Mouse (Mus musculus): ENCODE data around the gene Nxf1.

- TF ChIP-seq CTCF (IDR thresholded peaks at IDR 0.05; ENCODE audit: control insufficient read depth, insufficient read depth, insufficient read length) (no peak), CEBPB (IDR thresholded peaks at IDR 0.05; ENCODE audit: low read depth) (no peak), USF1 (IDR thresholded peaks at IDR 0.05; ENCODE audit: low read depth) (no peak), MYOD1 (IDR thresholded peaks at IDR 0.05; ENCODE audit: control insufficient read depth, insufficient read length, low read depth) (no peak)
Observed at GRCm38 (mm10) chr19:8765562-8765961, 8.7 kb downstream of the Nxf1 start.

All from C2C12 (cell line).